Comparison of ENCODE assay signal across 8 mouse cellular contexts in genomic region chr2:148045937-148046798, GRCm38 (mm10). TPM values are rescaled to one million over a fixed set of nuclear protein-coding genes. Genes with fewer than 3 reads are reported as not detected.
DNase-seq lines count a peak whose midpoint lies in the region; ATAC-seq and TF ChIP-seq lines count a peak whose summit lies in the region.

No protein-coding gene starts in this region.

- TF ChIP-seq CTCF in stomach, postnatal 0 days (IDR thresholded peaks at IDR 0.05; ENCODE audit: low read depth), result no peak

- H3K4me1 ChIP-seq in hindbrain, embryonic 16.5 days (ENCODE audit: control insufficient read depth, insufficient read depth, low read depth, low read length), result peaks cover 2% of the 10 kb centered on the region
- H3K4me1 ChIP-seq in lung, embryonic 16.5 days (replicated peaks; ENCODE audit: control insufficient read depth, insufficient read depth, low read length), result peaks cover 7% of the 10 kb centered on the region
- peaks cover 2% of the 10 kb centered on the region; the same call in 1 of the 2 replicates for H3K4me1 ChIP-seq in stomach, postnatal 0 days (replicated peaks; ENCODE audit: control insufficient read depth, insufficient read depth)

- H3K27ac ChIP-seq in hindbrain, embryonic 16.5 days (ENCODE audit: low read depth, low read length), result no peak overlapping the region
- H3K27ac ChIP-seq in lung, embryonic 16.5 days (ENCODE audit: low read length), result peak overlapping the region; percentile 98
- peak overlapping the region; percentile 75 for H3K27ac ChIP-seq in stomach, postnatal 0 days (replicated peaks)

- H3K27me3 ChIP-seq in hindbrain, embryonic 16.5 days (replicated peaks; ENCODE audit: control insufficient read depth, insufficient read depth, low read length), result peaks cover 78% of the 10 kb centered on the region
- peaks cover 77% of the 10 kb centered on the region for H3K27me3 ChIP-seq in lung, embryonic 16.5 days (ENCODE audit: control insufficient read depth, insufficient read depth, low read depth, low read length)
- peaks cover 14% of the 10 kb centered on the region for H3K27me3 ChIP-seq in stomach, postnatal 0 days (ENCODE audit: control insufficient read depth, insufficient read depth, low read length)

- H3K36me3 ChIP-seq in hindbrain, embryonic 16.5 days (ENCODE audit: control insufficient read depth, insufficient read depth, low read length), result no peaks in the 10 kb centered on the region
- no peaks in the 10 kb centered on the region for H3K36me3 ChIP-seq in lung, embryonic 16.5 days (ENCODE audit: control insufficient read depth, insufficient read depth, low read length)
- H3K36me3 ChIP-seq in stomach, postnatal 0 days (ENCODE audit: control insufficient read depth, insufficient read depth, low read length), result no peaks in the 10 kb centered on the region

- H3K9me3 ChIP-seq in hindbrain, embryonic 16.5 days (ENCODE audit: control insufficient read depth, low read length), result no peaks in the 10 kb centered on the region
- no peaks in the 10 kb centered on the region for H3K9me3 ChIP-seq in lung, embryonic 16.5 days (ENCODE audit: control insufficient read depth, low read length)
- no peaks in the 10 kb centered on the region for H3K9me3 ChIP-seq in stomach, postnatal 0 days (ENCODE audit: control insufficient read depth, low read length)

- WGBS in hindbrain, embryonic 16.5 days, result under 1% methylated on average over 63 of the region's 65 CpGs
- WGBS in lung, embryonic 16.5 days, result under 1% methylated on average over 60 of the region's 65 CpGs
- WGBS in stomach, postnatal 0 days, result 2% methylated on average over 52 of the region's 65 CpGs

- no peak for TF ChIP-seq EP300 in stomach, postnatal 0 days (optimal IDR thresholded peaks at IDR 0.05)

- H3K4me2 ChIP-seq in hindbrain, embryonic 16.5 days (ENCODE audit: low read length), result peak overlapping the region; percentile 42
- peak overlapping the region; percentile 56 for H3K4me2 ChIP-seq in lung, embryonic 16.5 days (ENCODE audit: low read depth, low read length)
- peak overlapping the region; percentile 66 for H3K4me2 ChIP-seq in stomach, postnatal 0 days (replicated peaks; ENCODE audit: low read depth)

- peak overlapping the region; percentile 24 for H3K4me3 ChIP-seq in hindbrain, embryonic 16.5 days (ENCODE audit: low read length)
- peak overlapping the region; percentile 59 for H3K4me3 ChIP-seq in lung, embryonic 16.5 days (ENCODE audit: low read length)
- peak overlapping the region; percentile 44 for H3K4me3 ChIP-seq in stomach, postnatal 0 days (ENCODE audit: low read depth, low read length)

- no peak overlapping the region for H3K9ac ChIP-seq in hindbrain, embryonic 16.5 days (ENCODE audit: low read depth, low read length)
- peak overlapping the region; percentile 79 for H3K9ac ChIP-seq in lung, embryonic 16.5 days (ENCODE audit: low read length)
- peak overlapping the region; percentile 45 for H3K9ac ChIP-seq in stomach, postnatal 0 days (ENCODE audit: low read length)

- ATAC-seq in hindbrain, embryonic 16.5 days, result peak; percentile 25; the same call in 1 of the 2 replicates
- ATAC-seq in lung, embryonic 16.5 days (ENCODE audit: low read depth), result peak; percentile 83
- peak; percentile 89 for ATAC-seq in stomach, postnatal 0 days (ENCODE audit: low FRiP score, low TSS enrichment)

- DNase-seq in testis, postnatal 14 days (ENCODE audit: low spot score), result peak; percentile 16
- no peak for DNase-seq in testis, postnatal 10 days (ENCODE audit: low spot score)
- peak; percentile 87 for DNase-seq in stomach, postnatal 0 days (ENCODE audit: low spot score)
- DNase-seq in spleen, postnatal 4 days (ENCODE audit: low spot score in 2 of 2), result no peak
- DNase-seq in gastrocnemius, postnatal 25 days, result no peak
- no peak for DNase-seq in urinary bladder, adult 2 months (ENCODE audit: low spot score)

RNA-seq across cellular contexts. Expression of gene Foxa2, which starts 0.6 kb away (rescaled TPM):
- 0.75 and 1.2 TPM in 2 replicates for polyA plus RNA-seq in hindbrain, embryonic 16.5 days (2015; fragmentation: Nextera tagmentation; extraction: Ambion mirVana)
- polyA plus RNA-seq in lung, embryonic 16.5 days (2015; fragmentation: Nextera tagmentation; extraction: Ambion mirVana), result 32.6 and 38.1 TPM in 2 replicates
- polyA plus RNA-seq in stomach, postnatal 0 days (2015; fragmentation: Nextera tagmentation; extraction: Ambion mirVana), result 11.6 and 12.1 TPM in 2 replicates
- total RNA-seq in gastrocnemius, postnatal 25 days (2021), result not detected
- polyA plus RNA-seq in urinary bladder, adult 2 months (2012; rRNA removed), result 0.03 and 0.21 TPM in 2 replicates

Comparison
In these comparisons a context has a peak if more than half of its experiments do, and no peak if none do; other contexts are left out.
1. DNase-seq: peak in testis, postnatal 14 days (single experiment) and stomach, postnatal 0 days (single experiment); none in testis, postnatal 10 days (single experiment), spleen, postnatal 4 days (0 of 2), gastrocnemius, postnatal 25 days (single experiment) and urinary bladder, adult 2 months (single experiment).
2. ATAC-seq: peak in every context shown above with its lines; median percentile 89 in stomach, postnatal 0 days; 83 in lung, embryonic 16.5 days; 25 in hindbrain, embryonic 16.5 days.
3. Peak in every context shown above with its lines, with median percentiles within 50 percentile points of each other: H3K4me2 ChIP-seq and H3K4me3 ChIP-seq.